Mouse (Mus musculus) limb, embryonic 15.5 days (tissue): ENCODE data around the gene Klhl35. TPM values are rescaled to one million over a fixed set of nuclear protein-coding genes. Genes with fewer than 3 reads are reported as not detected.

Source experiments
- ATAC-seq: fragments of 200-750 bp; cut with Nextera tagmentation; 2 replicates; pipeline ENCODE4 v1.8.0; 2017; ENCODE audit warnings: low read depth, moderate TSS enrichment; ENCODE audit not compliant: insufficient number of reproducible peaks, low FRiP score, low TSS enrichment
- H3K27ac ChIP-seq: fragments of 300-500 bp; sonication (generic); 2 replicates; pipeline ENCODE4 v1.5.1; 2015; ENCODE audit warnings: moderate library complexity, mild to moderate bottlenecking, inconsistent platforms
- H3K27me3 ChIP-seq: fragments of 300-500 bp; sonication (generic); 2 replicates; pipeline ENCODE4 v1.6.1; 2015; ENCODE audit warnings: inconsistent platforms
- H3K36me3 ChIP-seq: fragments of 300-500 bp; sonication (generic); 2 replicates; pipeline ENCODE4 v1.6.1; 2015; ENCODE audit warnings: inconsistent platforms
- H3K4me1 ChIP-seq: fragments of 300-500 bp; sonication (generic); 2 replicates; pipeline ENCODE4 v1.6.1; 2015; ENCODE audit warnings: inconsistent platforms
- H3K4me2 ChIP-seq: fragments of 300-500 bp; sonication (generic); 2 replicates; pipeline ENCODE4 v1.6.1; 2015; ENCODE audit warnings: mild to moderate bottlenecking, inconsistent platforms
- H3K4me3 ChIP-seq: fragments of 300-500 bp; sonication (generic); 2 replicates; pipeline ENCODE4 v1.5.1; 2015; ENCODE audit warnings: mild to moderate bottlenecking, inconsistent platforms
- H3K9ac ChIP-seq: fragments of 300-500 bp; sonication (generic); 2 replicates; pipeline ENCODE4 v1.6.1; 2015; ENCODE audit warnings: inconsistent platforms
- H3K9me3 ChIP-seq: fragments of 300-500 bp; sonication (generic); 2 replicates; pipeline ENCODE4 v1.6.1; 2016; ENCODE audit warnings: inconsistent platforms
- WGBS: fragments of 180-500 bp; shearing (Covaris S2); methylation state at CpG from one replicate; pipeline ENCODE4 v1.1.7; 2015; 5-methylcytosine and 5-hydroxymethylcytosine counted together
- polyA plus RNA-seq: library from polyadenylated mRNA; unstranded; fragments of >200 nt; fragmentation: Nextera tagmentation; extraction: Ambion mirVana; gene quantifications from 2 replicates; pipeline ENCODE4 v1.2.1, GENCODE M21; 2015

Klhl35 gene
- polyA plus RNA-seq: 0.46 and 1.3 TPM in 2 replicates

GRCm38 (mm10) chr7:99465811-99466210 is at the start of gene Klhl35:
Gene Klhl35 (plus strand): TSS chr7:99466004.
- H3K9me3 ChIP-seq: no peaks in the 10 kb centered on the region
- 0 out of 2 replicates have a peak within 1 kb of the TSS, but pooled peaks have one; percentile 27 for H3K27ac ChIP-seq
- no peak within 1 kb of the TSS for H3K4me3 ChIP-seq
- no peaks in the 10 kb centered on the region for H3K27me3 ChIP-seq
- no peak within 1 kb of the TSS for H3K9ac ChIP-seq
- 0 out of 2 replicates have a peak within 1 kb of the TSS, but pooled peaks have one; percentile 25 for H3K4me2 ChIP-seq
- H3K36me3 ChIP-seq: peaks cover 8% of the 10 kb centered on the region; the same call in 1 of the 2 replicates
- 24% methylated on average over 8 of the region's 8 CpGs for WGBS
- H3K4me1 ChIP-seq: peaks cover 40% of the 10 kb centered on the region
- ATAC-seq: no peak

GRCm38 (mm10) chr7:99419311-99419710 is 46.5 kb upstream of the Klhl35 start:
- no peaks in the 10 kb centered on the region for H3K9me3 ChIP-seq
- H3K27me3 ChIP-seq: no peaks in the 10 kb centered on the region
- WGBS: 85% methylated on average over 3 of the region's 3 CpGs
- H3K36me3 ChIP-seq: no peaks in the 10 kb centered on the region
- no peak overlapping the region for H3K4me2 ChIP-seq
- no peak overlapping the region for H3K4me3 ChIP-seq
- no peak overlapping the region for H3K27ac ChIP-seq
- no peak for ATAC-seq
- H3K9ac ChIP-seq: no peak overlapping the region
- peaks cover 23% of the 10 kb centered on the region for H3K4me1 ChIP-seq

GRCm38 (mm10) chr7:99421006-99421405 is 44.8 kb upstream of the Klhl35 start:
- Histone ChIP-seq H3K4me1 (peaks cover 25% of the 10 kb centered on the region), H3K27me3 (no peaks in the 10 kb centered on the region), H3K9ac (no peak overlapping the region), H3K4me3 (no peak overlapping the region), H3K27ac (no peak overlapping the region), H3K36me3 (no peaks in the 10 kb centered on the region), H3K4me2 (no peak overlapping the region), H3K9me3 (no peaks in the 10 kb centered on the region)
- no peak for ATAC-seq
- 78% methylated on average over 6 of the region's 6 CpGs for WGBS

- Histone ChIP-seq H3K27me3 (no peaks in the 10 kb centered on the region), H3K9ac (no peak overlapping the region), H3K9me3 (no peaks in the 10 kb centered on the region), H3K4me2 (no peak overlapping the region), H3K4me1 (peaks cover 34% of the 10 kb centered on the region), H3K4me3 (no peak overlapping the region), H3K27ac (no peak overlapping the region), H3K36me3 (no peaks in the 10 kb centered on the region)
- 20% methylated on average over 8 of the region's 8 CpGs for WGBS
- ATAC-seq: no peak
Observed at GRCm38 (mm10) chr7:99424538-99425155, 41.2 kb upstream of the Klhl35 start.

- ATAC-seq: no peak
- Histone ChIP-seq H3K27ac (no peak overlapping the region), H3K4me3 (no peak overlapping the region), H3K4me2 (no peak overlapping the region), H3K27me3 (no peaks in the 10 kb centered on the region), H3K9me3 (no peaks in the 10 kb centered on the region), H3K36me3 (no peaks in the 10 kb centered on the region), H3K9ac (no peak overlapping the region), H3K4me1 (peaks cover 34% of the 10 kb centered on the region)
- 88% methylated on average over 4 of the region's 4 CpGs for WGBS
Observed at GRCm38 (mm10) chr7:99425706-99426105, 40.1 kb upstream of the Klhl35 start.

GRCm38 (mm10) chr7:99427031-99427430 is 38.8 kb upstream of the Klhl35 start:
- no peaks in the 10 kb centered on the region for H3K9me3 ChIP-seq
- 47% methylated on average over 10 of the region's 10 CpGs for whole genome bisulfite sequencing
- no peak overlapping the region for H3K9ac ChIP-seq
- peaks cover 30% of the 10 kb centered on the region for H3K4me1 ChIP-seq
- no peak for ATAC-seq
- H3K27me3 ChIP-seq: no peaks in the 10 kb centered on the region
- H3K27ac ChIP-seq: no peak overlapping the region
- no peaks in the 10 kb centered on the region for H3K36me3 ChIP-seq
- no peak overlapping the region for H3K4me2 ChIP-seq
- no peak overlapping the region for H3K4me3 ChIP-seq

GRCm38 (mm10) chr7:99427987-99428386 is 37.8 kb upstream of the Klhl35 start:
- H3K27me3 ChIP-seq: no peaks in the 10 kb centered on the region
- no peak for ATAC-seq
- H3K36me3 ChIP-seq: no peaks in the 10 kb centered on the region
- no peak overlapping the region for H3K4me3 ChIP-seq
- H3K9ac ChIP-seq: no peak overlapping the region
- peaks cover 39% of the 10 kb centered on the region for H3K4me1 ChIP-seq
- H3K27ac ChIP-seq: no peak overlapping the region
- H3K4me2 ChIP-seq: no peak overlapping the region
- WGBS: 86% methylated on average over 3 of the region's 3 CpGs
- H3K9me3 ChIP-seq: no peaks in the 10 kb centered on the region

- Histone ChIP-seq H3K9me3 (no peaks in the 10 kb centered on the region), H3K4me1 (peaks cover 41% of the 10 kb centered on the region), H3K27ac (no peak overlapping the region), H3K9ac (no peak overlapping the region), H3K36me3 (no peaks in the 10 kb centered on the region), H3K4me2 (no peak overlapping the region), H3K4me3 (no peak overlapping the region), H3K27me3 (no peaks in the 10 kb centered on the region)
- 83% methylated on average over 5 of the region's 5 CpGs for WGBS
- ATAC-seq: no peak
Observed at GRCm38 (mm10) chr7:99428836-99429235, 37.0 kb upstream of the Klhl35 start.

GRCm38 (mm10) chr7:99429786-99430185 is 36.0 kb upstream of the Klhl35 start:
- Histone ChIP-seq H3K4me2 (no peak overlapping the region), H3K27me3 (no peaks in the 10 kb centered on the region), H3K4me3 (no peak overlapping the region), H3K27ac (no peak overlapping the region), H3K9ac (no peak overlapping the region), H3K36me3 (no peaks in the 10 kb centered on the region), H3K9me3 (no peaks in the 10 kb centered on the region), H3K4me1 (peaks cover 45% of the 10 kb centered on the region)
- WGBS: 36% methylated on average over 6 of the region's 6 CpGs
- ATAC-seq: no peak

GRCm38 (mm10) chr7:99430246-99430645 is 35.6 kb upstream of the Klhl35 start:
- Histone ChIP-seq H3K27me3 (no peaks in the 10 kb centered on the region), H3K27ac (no peak overlapping the region), H3K4me1 (peaks cover 45% of the 10 kb centered on the region), H3K4me3 (no peak overlapping the region), H3K36me3 (no peaks in the 10 kb centered on the region), H3K9me3 (no peaks in the 10 kb centered on the region), H3K9ac (no peak overlapping the region), H3K4me2 (no peak overlapping the region)
- 57% methylated on average over 11 of the region's 11 CpGs for WGBS
- ATAC-seq: no peak

- Histone ChIP-seq H3K4me3 (no peak overlapping the region), H3K27me3 (no peaks in the 10 kb centered on the region), H3K4me1 (peaks cover 42% of the 10 kb centered on the region), H3K36me3 (no peaks in the 10 kb centered on the region), H3K4me2 (no peak overlapping the region), H3K27ac (no peak overlapping the region), H3K9me3 (no peaks in the 10 kb centered on the region), H3K9ac (no peak overlapping the region)
- WGBS: 48% methylated on average over 14 of the region's 14 CpGs
- no peak for ATAC-seq
Observed at GRCm38 (mm10) chr7:99432248-99432647, 33.6 kb upstream of the Klhl35 start.

GRCm38 (mm10) chr7:99432863-99433262 is 32.9 kb upstream of the Klhl35 start:
- Histone ChIP-seq H3K9ac (no peak overlapping the region), H3K4me3 (no peak overlapping the region), H3K9me3 (no peaks in the 10 kb centered on the region), H3K27ac (no peak overlapping the region), H3K27me3 (no peaks in the 10 kb centered on the region), H3K4me1 (peaks cover 42% of the 10 kb centered on the region), H3K4me2 (no peak overlapping the region), H3K36me3 (no peaks in the 10 kb centered on the region)
- WGBS: 84% methylated on average over 6 of the region's 6 CpGs
- ATAC-seq: no peak
